Mouse (Mus musculus) mammary gland, adult 2 months (tissue): ENCODE data around the gene Slc22a4. TPM values are rescaled to one million over a fixed set of nuclear protein-coding genes. Genes with fewer than 3 reads are reported as not detected.

ENCODE experiments used
- polyA plus RNA-seq: library from polyadenylated mRNA; depleted of rRNA; stranded (reverse); fragments of >200 nt; gene quantifications from 2 replicates; pipeline ENCODE4 v1.2.3, GENCODE M21; 2012; ENCODE audit warnings: low replicate concordance; rRNA removed

Gene Slc22a4
- polyA plus RNA-seq, result 16.8 and 31.1 TPM in 2 replicates

DNA sequence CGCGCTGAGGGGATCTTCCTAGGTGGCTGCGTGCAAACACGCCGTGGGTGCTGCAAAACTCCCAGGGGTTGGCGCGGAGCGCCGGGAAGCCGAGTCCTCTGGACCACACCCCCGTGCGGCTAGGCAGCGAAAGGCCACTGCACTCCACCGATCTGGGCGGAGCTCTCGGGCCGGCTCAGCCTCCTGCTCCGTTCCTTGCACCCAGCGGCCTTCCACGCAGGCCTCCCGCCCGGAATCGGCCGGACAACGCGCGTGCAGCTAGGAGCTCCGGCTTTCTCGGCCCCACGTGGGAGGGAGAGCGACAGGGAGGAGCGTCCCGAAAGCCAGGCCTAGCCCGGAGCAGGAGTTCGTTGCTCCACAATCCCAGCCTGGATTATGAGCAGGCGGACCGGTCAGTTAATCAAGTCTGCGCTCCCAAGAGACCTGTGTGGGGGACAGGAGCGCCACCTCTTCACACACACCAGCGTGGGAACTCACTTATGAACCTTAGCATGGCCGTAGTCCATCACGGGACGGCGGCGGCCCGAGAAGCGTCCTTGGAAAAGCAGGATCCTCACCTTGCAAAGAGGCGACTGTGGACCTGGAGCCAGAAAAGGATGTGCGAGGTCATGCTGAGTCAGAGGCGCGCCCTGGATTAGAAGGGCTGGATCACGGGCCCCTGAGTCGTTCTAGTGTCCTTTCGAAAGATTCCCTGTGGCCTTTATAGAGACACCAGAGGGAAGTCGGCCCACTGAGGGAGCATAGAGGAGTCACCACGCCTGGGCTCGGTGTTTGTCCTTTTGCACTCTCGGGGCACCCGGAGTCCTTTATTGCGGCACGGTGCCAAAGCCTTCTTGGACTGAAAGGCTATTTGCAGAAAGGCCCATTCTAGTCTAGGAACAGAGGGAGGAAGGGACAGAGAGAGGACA lies at the start of gene Slc22a4:
Gene Slc22a4 (minus strand): TSS at position 47 of the 908 bp plus-strand sequence.

DNA sequence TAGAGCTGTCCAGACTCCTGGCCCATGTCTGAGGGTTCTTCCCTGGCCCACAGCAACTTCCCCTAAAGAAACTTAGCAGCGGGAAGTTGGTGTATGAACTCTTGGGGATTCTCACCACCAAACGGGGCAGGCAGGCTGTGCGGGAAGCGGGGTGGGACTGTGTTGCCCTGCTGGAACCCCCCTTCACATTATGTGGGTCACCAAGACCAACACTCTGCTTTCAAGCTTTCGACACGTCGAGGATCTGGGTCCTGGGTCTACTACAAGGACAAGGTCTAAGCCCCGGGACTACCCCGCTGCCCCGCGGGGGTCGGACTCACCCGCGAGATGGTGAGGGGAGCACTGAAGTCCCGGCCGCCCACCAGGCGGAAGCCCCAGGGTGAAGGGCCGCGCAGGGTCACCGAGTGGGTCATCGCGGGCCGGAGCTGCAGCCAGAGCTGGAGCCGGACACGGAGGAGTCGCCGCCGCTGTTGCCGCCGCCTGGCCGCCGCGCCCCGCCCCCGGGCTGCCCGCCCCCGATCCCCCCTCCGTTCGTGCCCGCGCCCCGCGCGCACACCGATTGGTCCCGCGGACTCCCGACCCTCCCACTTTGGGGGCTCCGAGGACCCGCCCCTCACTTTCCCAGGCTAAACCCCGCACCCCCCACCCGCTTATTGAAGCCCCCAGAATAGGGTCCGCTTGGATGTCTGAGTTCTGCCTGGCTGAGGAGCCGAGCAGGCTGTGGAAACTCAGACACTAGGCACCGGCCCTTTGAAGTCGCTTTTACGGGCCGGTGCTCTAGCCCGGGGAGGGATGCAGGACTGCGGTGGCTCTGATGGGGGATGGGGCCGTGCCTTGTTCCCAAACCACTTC lies 40.9 kb upstream of the Slc22a4 start, which contains the start of gene Pdlim4:
Gene Pdlim4 (minus strand): TSS at position 495 of the 852 bp plus-strand sequence.

DNA sequence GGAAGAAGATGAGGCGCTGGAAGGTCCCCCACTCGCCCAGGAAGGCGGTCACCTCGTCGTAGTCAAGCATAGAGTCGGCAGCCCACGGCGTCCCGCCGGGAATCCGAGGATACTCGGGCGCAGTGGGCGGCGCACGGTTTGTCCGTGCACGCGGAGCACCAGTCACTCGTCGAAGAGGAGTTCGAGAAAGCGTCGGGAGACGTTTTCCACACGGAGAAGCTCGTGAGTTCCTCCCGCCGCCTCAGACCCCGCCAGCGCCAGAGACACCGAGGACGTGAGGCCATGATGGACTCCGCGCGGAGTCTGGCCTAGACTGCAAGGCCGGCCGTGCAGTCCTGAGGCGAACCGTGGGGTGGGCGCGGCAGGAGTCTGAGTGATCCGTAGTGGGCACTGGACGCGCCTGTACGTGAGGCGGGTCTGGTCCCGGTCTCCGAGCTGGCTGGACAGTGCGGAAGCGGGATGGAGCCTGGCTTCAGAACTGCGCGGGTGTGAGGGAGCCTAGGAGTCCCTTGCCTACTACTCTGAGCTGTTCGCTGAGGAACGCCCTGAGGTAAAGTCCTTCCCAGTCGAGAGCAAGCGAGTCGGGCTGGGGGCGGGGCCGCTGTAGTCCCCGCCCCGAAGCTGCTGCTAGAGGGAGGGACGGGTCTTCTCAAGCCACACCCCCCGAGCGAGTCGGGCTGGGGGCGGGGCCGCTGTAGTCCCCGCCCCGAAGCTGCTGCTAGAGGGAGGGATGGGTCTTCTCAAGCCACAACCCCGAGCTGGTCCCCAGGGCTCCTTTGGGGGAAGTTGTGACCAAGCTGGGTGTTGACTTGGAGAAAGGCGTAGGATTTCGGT lies 47.9 kb downstream of the Slc22a4 start, which contains the start of gene Slc22a21:
Gene Slc22a21 (minus strand): TSS at position 545 of the 834 bp plus-strand sequence.

Other genes starting within 250 kb of the Slc22a4 start
- gene Gm12216, start 168.8 kb downstream of the Slc22a4 start, polyA plus RNA-seq, result 12.4 and 15.6 TPM in 2 replicates
- 20.5 and 32.3 TPM in 2 replicates for gene Slc22a5, start 136.4 kb downstream of the Slc22a4 start, polyA plus RNA-seq
- gene Slc22a21, start 47.8 kb downstream of the Slc22a4 start, polyA plus RNA-seq, result 3.3 and 5.1 TPM in 2 replicates
- 56.1 and 117 TPM in 2 replicates for gene Pdlim4, start 40.9 kb upstream of the Slc22a4 start, polyA plus RNA-seq
- gene P4ha2, start 72.0 kb upstream of the Slc22a4 start, polyA plus RNA-seq, result 14.1 and 35.5 TPM in 2 replicates
- 0.18 TPM in 1 of 2 replicates, not detected in the other for gene Csf2, start 221.6 kb upstream of the Slc22a4 start, polyA plus RNA-seq
- gene Il3, start 239.2 kb upstream of the Slc22a4 start, polyA plus RNA-seq, result not detected in 2 replicates